Mouse (Mus musculus): ENCODE results near the gene Uba7.

Gene Uba7

GRCm38 (mm10) chr9:107962916-107963315 lies 12.4 kb upstream of the Uba7 start:
- no peak for DNase-seq (ENCODE audit: low spot score)

GRCm38 (mm10) chr9:107963700-107964099 lies 11.6 kb upstream of the Uba7 start:
- DNase-seq (ENCODE audit: low spot score): peak; percentile 53

- no peak for DNase-seq (ENCODE audit: low spot score)
Observed at GRCm38 (mm10) chr9:107964681-107965080, 10.6 kb upstream of the Uba7 start.

- no peak for DNase-seq (ENCODE audit: low spot score)
Observed at GRCm38 (mm10) chr9:107966676-107967075, 8.6 kb upstream of the Uba7 start.

GRCm38 (mm10) chr9:107967437-107967836 lies 7.9 kb upstream of the Uba7 start:
- no peak for DNase-seq (ENCODE audit: low spot score)

GRCm38 (mm10) chr9:107968531-107968930 lies 6.8 kb upstream of the Uba7 start:
- no peak for DNase-seq (ENCODE audit: low spot score)

GRCm38 (mm10) chr9:107970311-107970710 lies 5.0 kb upstream of the Uba7 start:
- no peak for DNase-seq (ENCODE audit: low spot score)

GRCm38 (mm10) chr9:107971690-107972541 lies 3.4 kb upstream of the Uba7 start:
- no peak for DNase-seq (ENCODE audit: low spot score)

- no peak for DNase-seq (ENCODE audit: low spot score)
Observed at GRCm38 (mm10) chr9:107974491-107975171, 674 bp upstream of the Uba7 start.

GRCm38 (mm10) chr9:107978815-107979214 lies 3.5 kb downstream of the Uba7 start:
- DNase-seq (ENCODE audit: low spot score): no peak

- no peak for DNase-seq (ENCODE audit: low spot score)
Observed at GRCm38 (mm10) chr9:107981684-107982605, 6.6 kb downstream of the Uba7 start.

- DNase-seq (ENCODE audit: low spot score): peak; percentile 49
Observed at GRCm38 (mm10) chr9:107982681-107983346, 7.5 kb downstream of the Uba7 start, which contains the start of gene Gm20661. Gm20661 (plus strand) TSS chr9:107983058.

GRCm38 (mm10) chr9:107983421-107983890 lies 8.2 kb downstream of the Uba7 start:
- peak; percentile 41 for DNase-seq (ENCODE audit: low spot score)

- no peak for DNase-seq (ENCODE audit: low spot score)
Observed at GRCm38 (mm10) chr9:107984052-107984753, 8.9 kb downstream of the Uba7 start.

GRCm38 (mm10) chr9:107984754-107985055 lies 9.4 kb downstream of the Uba7 start:
- DNase-seq (ENCODE audit: low spot score): no peak

- DNase-seq (ENCODE audit: low spot score): peak; percentile 66
Observed at GRCm38 (mm10) chr9:107985131-107986119, 10.1 kb downstream of the Uba7 start, which contains the start of gene Inka1. Inka1 (minus strand) TSS chr9:107985879.

GRCm38 (mm10) chr9:107986376-107986775 lies 11.1 kb downstream of the Uba7 start:
- DNase-seq (ENCODE audit: low spot score): peak; percentile 59

GRCm38 (mm10) chr9:107987950-107988349 lies 12.6 kb downstream of the Uba7 start:
- DNase-seq (ENCODE audit: low spot score): no peak

- no peak for DNase-seq (ENCODE audit: low spot score)
Observed at GRCm38 (mm10) chr9:107992197-107992596, 16.9 kb downstream of the Uba7 start, which contains the start of gene Cdhr4. Cdhr4 (plus strand) TSS chr9:107992497.

GRCm38 (mm10) chr9:107993013-107993412 lies 17.7 kb downstream of the Uba7 start:
- DNase-seq (ENCODE audit: low spot score): no peak
